Mouse (Mus musculus) cerebellum, adult (tissue): Measurements from ENCODE around the gene Shc3.

Experiments
- ATAC-seq: cut with Nextera tagmentation; 2 replicates; pipeline ENCODE4 v1.9.2; 2017; ENCODE audit warnings: mild to moderate bottlenecking, moderate library complexity, mixed read lengths; ENCODE audit not compliant: insufficient number of reproducible peaks, low FRiP score, low TSS enrichment

Gene Shc3

DNA sequence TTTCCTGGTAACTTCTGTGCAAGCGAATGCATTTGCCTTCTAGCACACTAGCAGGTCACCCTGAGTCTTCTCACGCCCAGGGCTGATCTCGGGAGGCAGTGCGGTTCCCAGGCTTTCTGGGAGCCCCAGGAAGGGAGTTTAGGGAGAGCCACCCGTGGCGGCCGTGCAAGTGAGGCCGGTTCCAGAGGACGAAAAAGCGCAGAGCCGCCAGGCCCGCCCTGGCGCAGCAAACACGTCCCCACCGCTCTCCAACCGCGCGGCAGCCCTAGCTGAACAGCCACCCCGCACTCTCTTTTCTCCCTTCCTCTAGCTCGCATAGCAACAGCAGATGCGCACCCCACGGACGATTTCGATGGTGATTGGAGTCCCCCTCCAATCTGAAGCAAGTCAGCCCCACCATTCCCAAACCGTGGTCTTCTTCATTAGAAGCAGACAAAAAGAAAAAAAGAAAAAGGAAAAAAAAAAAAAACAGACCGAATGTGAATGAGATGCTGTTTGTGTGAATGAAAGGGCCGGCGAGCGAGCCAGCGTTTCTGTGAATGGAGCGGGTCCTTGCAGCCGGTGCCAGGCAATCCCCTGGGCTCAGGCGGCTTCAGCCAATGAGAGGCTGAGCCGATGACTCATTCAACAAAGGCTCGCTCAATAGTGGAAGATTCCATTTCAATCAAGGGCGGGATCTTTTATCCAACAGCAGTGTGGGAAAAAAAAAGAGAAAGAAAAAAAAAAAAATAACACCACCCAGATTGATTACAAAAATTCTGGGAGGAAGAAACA is at the start of gene Shc3:
Gene Shc3, minus strand, starts transcription at position 509 of the 774 bp plus-strand sequence.
- peak; percentile 71; the same call in 1 of the 2 replicates for ATAC-seq

GRCm38 (mm10) chr13:51618602-51619001 is 49.4 kb upstream of the Shc3 start:
- ATAC-seq = no peak

DNA sequence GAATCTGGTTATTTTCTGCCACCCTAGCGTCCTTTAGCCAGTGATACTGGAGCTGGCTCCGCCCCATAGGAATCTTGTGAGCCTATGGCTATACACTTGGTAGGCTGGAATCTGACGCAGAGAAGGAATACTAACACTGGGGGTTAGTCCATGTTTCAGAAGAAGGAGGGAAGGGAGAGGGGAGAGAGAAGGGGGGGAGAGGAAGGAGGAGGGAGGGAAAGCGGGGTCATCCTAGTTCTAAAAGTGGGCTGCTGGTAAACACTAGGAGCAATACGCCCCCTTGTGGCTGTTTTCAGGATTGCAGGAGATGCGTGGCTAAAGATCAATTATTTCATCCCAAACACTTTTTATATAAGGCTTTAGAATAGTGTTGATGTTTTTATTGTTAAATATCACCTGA is 48.6 kb upstream of the Shc3 start:
- ATAC-seq = no peak

- ATAC-seq = no peak
Observed at GRCm38 (mm10) chr13:51617306-51617705, 48.1 kb upstream of the Shc3 start.

GRCm38 (mm10) chr13:51616417-51617044 is 47.3 kb upstream of the Shc3 start:
- ATAC-seq = no peak

- no peak for ATAC-seq
Observed at GRCm38 (mm10) chr13:51615815-51616214, 46.6 kb upstream of the Shc3 start.

- ATAC-seq = no peak
Observed at GRCm38 (mm10) chr13:51611500-51611899, 42.3 kb upstream of the Shc3 start.

DNA sequence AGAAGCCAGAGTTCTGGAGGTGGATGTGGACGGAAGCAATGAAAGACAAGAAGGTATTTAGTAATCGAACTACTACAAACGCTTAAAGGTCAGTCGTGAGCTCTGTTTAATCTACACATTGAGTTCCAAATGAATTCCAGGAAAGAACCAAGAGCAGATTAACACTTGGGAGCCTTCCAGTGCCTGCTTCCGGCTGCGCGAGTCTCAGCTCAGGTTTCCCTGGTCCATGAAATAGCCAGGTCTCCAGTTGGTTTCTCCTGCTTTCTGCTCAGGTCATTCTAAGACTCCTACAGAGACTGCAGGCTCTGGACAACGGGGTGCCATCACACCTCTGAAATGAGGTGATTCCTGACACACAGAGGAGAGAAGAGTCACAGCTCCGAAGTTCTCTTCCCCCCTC is 41.8 kb upstream of the Shc3 start:
- no peak for ATAC-seq

DNA sequence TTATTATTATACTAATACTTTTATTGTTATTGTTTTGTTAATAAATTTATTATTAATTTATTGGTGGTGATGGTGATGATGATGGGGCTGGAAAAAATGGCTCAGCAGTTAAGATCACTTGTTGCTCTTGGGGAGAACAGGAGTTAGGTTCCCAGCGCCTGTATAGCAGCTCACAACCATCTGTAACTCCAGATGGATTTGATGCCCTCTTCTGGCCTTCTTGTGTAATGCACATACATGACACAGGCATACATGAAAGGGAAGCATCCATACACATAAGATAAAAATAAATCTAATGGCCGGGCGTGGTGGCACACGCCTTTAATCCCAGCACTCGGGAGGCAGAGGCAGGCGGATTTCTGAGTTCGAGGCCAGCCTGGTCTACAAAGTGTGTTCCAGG is 40.0 kb upstream of the Shc3 start:
- ATAC-seq = no peak

DNA sequence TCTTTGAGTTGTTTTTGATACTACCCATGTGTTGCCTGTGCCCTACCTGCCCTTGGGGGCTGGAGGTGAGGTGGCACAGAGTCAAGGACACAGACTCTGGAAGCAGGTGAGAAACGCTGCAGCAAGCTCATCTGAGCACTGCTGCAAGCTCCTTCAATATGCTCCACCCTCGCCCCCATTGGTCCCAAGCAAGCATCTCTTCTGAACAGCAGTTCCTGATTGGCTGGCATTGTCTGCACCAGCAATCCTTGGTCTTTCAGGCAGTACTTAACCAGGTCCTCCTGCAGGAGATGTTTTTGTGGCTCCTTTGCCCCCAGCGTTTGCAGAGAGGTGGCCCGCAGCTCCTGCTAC is 34.6 kb upstream of the Shc3 start:
- no peak for ATAC-seq

GRCm38 (mm10) chr13:51603221-51603893 is 34.1 kb upstream of the Shc3 start:
- peak; percentile 66 for ATAC-seq

- ATAC-seq = no peak
Observed at GRCm38 (mm10) chr13:51602764-51603163, 33.5 kb upstream of the Shc3 start.

- ATAC-seq = no peak
Observed at GRCm38 (mm10) chr13:51600169-51600568, 30.9 kb upstream of the Shc3 start.

GRCm38 (mm10) chr13:51598063-51598462 is 28.8 kb upstream of the Shc3 start:
- no peak for ATAC-seq

GRCm38 (mm10) chr13:51595404-51595803 is 26.2 kb upstream of the Shc3 start:
- no peak for ATAC-seq

GRCm38 (mm10) chr13:51594656-51595311 is 25.6 kb upstream of the Shc3 start:
- no peak for ATAC-seq

DNA sequence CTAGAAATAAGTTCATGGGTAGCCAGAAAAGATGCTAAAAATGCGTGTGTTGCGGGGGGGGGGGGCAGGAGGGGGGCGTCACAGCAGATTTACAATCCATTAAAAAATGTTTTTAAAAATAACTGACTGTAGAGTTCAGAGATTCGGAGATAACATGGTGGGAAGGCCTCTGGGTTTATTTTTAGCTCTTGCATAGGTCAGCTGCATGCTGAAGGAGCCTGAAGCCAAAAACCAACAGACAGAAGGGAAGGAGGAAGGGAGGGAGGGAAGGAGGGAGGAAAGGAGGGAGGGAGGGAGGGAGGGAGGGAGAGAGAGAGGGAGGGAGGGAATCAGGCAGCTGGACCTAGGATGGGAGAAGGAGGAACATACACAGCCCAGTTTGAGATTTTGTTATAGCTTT is 18.8 kb upstream of the Shc3 start:
- ATAC-seq = no peak

- ATAC-seq = no peak
Observed at GRCm38 (mm10) chr13:51582204-51582603, 13.0 kb upstream of the Shc3 start.

- no peak for ATAC-seq
Observed at GRCm38 (mm10) chr13:51580263-51581044, 11.2 kb upstream of the Shc3 start.

DNA sequence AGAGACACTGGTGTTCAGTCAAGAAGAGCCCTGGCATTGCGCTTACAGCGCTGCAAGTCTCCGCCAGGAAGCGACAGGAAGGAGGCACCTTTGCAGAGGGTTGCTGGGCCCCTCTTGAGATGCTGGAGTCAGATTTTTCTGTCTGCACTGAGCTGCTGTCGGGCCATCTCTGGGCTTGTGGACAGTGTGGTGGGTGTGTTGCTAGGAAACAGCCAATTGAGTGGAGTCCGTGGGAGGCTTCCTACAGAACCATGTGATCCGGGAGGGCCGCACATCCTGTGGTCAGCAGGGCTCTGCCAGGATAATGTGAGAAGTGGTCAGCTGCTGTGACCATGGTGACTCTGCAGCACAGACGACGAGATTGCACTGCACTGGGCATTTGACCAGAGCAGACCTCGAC is 4.6 kb upstream of the Shc3 start:
- ATAC-seq = no peak
